Mouse (Mus musculus): ENCODE measurements around the gene Ncam1. TPM values are rescaled to one million over a fixed set of nuclear protein-coding genes. Genes with fewer than 3 reads are reported as not detected.

Gene Ncam1
- total RNA-seq, 4 experiments from 2014 or later: 275 to 300 (median 286) TPM

- DNase-seq (ENCODE audit: low spot score in 2 of 2): no peak
Observed at GRCm38 (mm10) chr9:49679270-49679669, 119.5 kb downstream of the Ncam1 start.

DNA sequence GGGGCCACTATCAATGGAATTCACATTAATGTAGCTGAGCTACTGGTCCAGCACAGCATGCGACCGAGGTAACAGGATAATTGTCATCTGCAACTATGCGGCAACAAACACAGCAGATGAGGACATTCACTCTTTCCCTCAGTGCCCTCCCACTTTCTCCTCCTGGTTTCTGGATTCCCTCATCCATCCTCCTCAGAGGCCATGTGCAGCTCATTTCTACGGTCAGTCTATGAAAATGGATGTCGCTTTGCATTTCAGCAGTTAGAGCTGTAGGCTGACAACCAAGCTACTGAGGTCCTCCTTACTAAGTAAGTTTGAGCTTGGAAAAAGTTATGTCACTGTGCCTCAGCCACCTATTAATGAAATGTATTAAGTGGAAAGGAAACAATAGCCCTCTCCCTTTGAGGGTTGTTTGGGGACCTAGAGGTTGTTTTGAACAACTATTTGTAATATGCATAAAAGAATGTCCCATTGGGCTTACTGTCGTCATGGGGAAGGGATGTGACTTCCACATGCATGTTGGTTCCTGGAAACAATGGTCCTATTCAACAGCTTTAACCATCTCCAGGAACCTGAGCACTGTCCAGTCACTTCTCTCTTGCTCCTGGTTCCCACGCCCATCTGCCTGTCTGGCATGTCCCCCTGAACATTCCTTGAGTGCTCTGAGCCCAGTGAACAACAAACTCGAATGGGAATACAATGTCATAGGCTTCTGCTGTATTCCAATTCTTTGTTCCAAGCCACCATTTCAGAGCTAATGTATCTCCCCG is 122.8 kb downstream of the Ncam1 start:
- no peak for DNase-seq (ENCODE audit: low spot score in 2 of 2)

- no peak for DNase-seq (ENCODE audit: low spot score in 2 of 2)
Observed at GRCm38 (mm10) chr9:49672646-49673199, 126.0 kb downstream of the Ncam1 start.

DNA sequence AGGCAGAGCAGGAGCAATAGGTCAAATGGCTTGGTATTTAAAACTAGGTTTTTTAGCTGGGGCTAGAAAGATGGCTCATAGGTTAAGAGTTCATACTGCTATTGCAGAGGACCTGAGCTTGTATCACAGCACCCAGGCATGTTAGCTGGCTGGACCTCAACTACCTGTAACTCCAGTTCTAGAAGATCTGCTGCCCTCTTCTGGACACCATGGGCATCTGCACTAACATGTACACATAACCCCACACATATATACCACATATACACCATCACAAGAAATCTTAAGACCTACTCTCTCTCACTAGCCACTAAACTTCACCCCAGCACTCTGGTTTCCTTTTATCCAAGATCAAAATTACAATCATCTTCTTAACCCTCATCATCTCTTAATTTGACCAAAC is 131.7 kb downstream of the Ncam1 start:
- DNase-seq (ENCODE audit: low spot score in 2 of 2): no peak

DNA sequence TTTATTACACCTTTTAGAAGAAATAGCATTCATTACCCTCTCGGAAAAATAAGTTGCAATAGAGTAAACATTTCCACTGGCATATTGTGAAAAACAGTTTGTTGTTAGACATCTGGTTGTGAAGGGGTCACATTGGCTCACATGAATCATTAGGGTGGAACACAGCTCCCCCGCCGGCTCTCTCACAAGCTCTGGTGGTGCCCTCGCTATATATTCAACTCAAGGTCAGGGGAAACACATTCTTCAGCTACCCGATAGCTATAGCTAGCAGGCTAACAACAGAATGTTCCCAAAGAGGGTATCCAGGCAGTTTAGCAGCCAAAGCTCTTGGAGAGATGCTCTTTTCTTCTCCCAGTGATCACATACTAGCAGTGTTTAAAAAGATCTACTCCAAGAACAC is 133.4 kb downstream of the Ncam1 start:
- DNase-seq (ENCODE audit: low spot score in 2 of 2): no peak

DNA sequence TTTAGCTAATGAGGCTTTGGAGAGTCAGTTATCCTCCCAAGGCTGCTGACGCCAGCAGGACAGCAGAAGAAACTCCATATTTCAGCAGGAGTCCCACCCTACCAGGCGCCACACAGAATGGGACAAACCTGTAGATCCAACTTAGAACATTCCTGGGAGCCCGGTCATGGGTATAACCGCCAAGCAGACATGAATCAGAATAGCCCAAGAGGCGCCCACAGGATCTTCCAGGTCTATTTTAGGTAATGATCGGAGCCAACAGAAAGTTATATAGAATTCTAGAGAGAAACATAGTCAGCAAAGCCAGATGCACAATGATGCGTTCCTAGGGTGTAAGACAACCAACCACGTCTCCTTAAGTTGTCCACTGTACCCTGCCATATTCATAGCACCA is 134.8 kb downstream of the Ncam1 start:
- DNase-seq (ENCODE audit: low spot score in 2 of 2): no peak

GRCm38 (mm10) chr9:49662958-49663926 is 135.5 kb downstream of the Ncam1 start:
- DNase-seq (ENCODE audit: low spot score in 2 of 2): no peak

GRCm38 (mm10) chr9:49661480-49661879 is 137.2 kb downstream of the Ncam1 start:
- DNase-seq (ENCODE audit: low spot score in 2 of 2): no peak

GRCm38 (mm10) chr9:49658381-49658856 is 140.3 kb downstream of the Ncam1 start:
- DNase-seq (ENCODE audit: low spot score in 2 of 2): peak in 1 of 2 experiments; percentile 61

- no peak for DNase-seq (ENCODE audit: low spot score in 2 of 2)
Observed at GRCm38 (mm10) chr9:49654470-49654869, 144.3 kb downstream of the Ncam1 start.

- DNase-seq (ENCODE audit: low spot score in 2 of 2): no peak
Observed at GRCm38 (mm10) chr9:49653478-49654245, 145.1 kb downstream of the Ncam1 start.

DNA sequence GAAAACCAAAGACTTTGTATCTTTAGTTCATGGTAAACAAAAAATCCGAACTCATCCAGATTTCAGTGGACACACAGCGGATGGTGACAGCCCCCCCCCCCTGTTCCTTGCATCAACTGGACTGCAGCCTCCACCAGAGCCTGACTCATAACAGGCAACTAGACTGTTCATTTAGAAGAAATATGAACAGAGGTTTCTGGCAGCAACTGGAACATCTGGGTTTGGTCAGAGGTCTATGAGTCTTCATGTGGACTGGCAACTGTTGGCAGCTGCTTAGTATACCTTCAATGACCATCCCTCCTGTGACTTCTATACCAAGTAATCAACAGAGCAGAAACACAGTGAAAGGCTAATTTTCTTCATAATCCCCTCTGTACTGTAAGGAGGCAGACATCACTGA is 154.4 kb downstream of the Ncam1 start:
- DNase-seq (ENCODE audit: low spot score in 2 of 2): no peak

- DNase-seq (ENCODE audit: low spot score in 2 of 2): no peak
Observed at GRCm38 (mm10) chr9:49640764-49641163, 158.0 kb downstream of the Ncam1 start.

DNA sequence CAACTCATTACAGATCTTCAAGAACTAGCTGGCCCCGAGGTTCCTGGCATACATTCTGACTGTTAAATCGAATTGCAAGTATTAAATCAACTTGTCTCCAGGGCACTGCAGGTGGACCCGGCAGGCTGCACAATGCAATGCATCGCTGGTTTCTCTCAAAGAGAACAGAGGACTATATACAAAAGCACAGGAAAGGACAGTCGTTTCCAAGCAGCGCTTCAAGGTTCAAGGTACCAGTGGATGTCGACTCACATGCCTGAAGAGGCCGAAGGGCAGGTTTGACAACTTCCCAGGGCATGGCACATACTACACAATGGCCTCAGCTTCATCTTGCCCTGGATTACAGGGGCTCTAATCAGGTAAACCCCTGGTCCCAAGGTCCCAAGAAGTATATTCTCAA is 158.6 kb downstream of the Ncam1 start:
- no peak for DNase-seq (ENCODE audit: low spot score in 2 of 2)

- no peak for DNase-seq (ENCODE audit: low spot score in 2 of 2)
Observed at GRCm38 (mm10) chr9:49637955-49638354, 160.8 kb downstream of the Ncam1 start.

DNA sequence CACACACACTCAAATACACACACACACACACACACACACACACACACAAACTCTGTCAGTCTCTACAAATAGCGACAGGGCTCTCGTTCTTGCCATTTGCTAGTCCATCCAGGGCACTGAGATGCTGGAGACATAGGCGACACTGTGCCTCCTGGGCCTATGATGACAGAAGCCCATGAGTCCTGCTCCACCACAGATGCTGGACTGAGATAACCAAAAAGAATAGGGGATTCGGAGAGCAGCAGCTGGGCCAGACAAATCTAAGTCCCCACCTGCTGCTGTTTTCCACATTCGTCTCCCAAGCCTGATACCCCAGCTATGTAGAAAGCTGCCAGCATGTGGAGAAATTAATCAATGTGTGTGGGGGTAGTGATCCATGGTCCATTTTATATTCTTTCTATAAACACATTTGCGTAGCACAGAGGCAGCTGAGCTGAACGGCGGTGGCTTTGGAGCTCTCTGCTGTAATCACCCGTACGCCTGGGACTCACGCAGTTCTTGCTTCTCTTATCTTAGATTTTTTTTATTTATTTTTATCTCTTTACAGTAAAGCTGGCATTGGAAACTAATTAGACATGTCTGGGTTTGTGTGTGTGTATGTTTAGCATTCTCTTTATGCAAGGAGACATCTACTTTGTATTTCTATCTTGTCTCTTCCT is 162.9 kb downstream of the Ncam1 start:
- DNase-seq (ENCODE audit: low spot score in 2 of 2): no peak

DNA sequence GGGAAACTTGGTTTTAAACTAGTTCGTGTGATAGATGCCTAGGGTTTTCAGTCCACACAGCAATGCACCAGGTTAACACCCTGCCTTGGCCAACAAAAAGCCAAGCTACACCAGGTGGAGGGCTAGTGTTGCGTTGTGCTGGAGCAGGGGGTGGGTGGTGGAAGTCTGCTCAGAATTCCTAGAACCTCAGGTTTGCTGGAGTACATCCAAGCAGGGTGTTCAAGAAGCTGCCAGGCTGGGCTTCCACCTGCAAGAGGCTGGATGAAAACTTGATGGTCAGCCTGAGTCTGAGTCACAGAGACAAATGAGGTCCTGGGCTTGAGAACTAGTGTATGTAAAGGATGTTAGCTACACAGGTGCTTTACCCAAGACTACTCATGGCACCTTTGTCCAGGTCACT is 166.1 kb downstream of the Ncam1 start:
- no peak for DNase-seq (ENCODE audit: low spot score in 2 of 2)

DNA sequence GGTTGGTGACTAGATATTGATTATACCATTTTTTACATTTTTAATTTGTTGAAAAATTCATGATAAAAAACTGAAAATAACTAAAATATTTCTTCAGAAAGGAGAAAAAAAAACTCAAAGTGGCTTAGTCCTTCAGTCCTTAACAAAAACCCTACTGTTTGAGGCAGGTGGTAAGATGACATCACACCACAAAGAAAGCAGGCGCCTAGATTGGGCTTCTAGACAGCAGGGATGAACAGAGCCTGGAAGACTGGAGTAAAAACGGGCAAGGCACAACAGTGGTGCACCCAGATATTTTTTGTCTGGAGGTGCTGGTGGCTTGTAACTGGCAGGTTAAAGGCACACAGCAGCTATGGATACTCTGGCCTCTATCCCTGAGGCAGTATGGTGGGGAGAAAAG is 168.4 kb downstream of the Ncam1 start:
- DNase-seq (ENCODE audit: low spot score in 2 of 2): no peak

DNA sequence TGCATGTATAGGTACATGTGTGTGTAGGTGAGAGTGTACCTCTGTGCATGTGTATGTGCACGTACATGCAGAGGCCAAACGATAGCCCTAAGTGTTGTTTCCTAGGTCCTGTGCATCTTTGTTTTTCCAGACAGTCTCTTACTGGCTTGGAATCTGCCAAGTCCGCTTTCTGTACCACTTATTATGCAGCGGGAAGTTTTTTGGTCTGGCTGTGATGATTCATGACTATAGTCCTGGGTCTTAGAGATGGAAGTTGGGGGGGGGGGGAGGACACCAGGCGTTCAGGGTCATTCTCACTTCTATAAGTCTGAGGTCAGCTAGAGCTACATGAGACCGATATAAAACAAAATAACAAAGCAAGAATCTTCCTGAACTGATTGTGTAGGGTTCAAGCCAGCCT is 173.8 kb downstream of the Ncam1 start:
- DNase-seq (ENCODE audit: low spot score in 2 of 2): no peak

DNA sequence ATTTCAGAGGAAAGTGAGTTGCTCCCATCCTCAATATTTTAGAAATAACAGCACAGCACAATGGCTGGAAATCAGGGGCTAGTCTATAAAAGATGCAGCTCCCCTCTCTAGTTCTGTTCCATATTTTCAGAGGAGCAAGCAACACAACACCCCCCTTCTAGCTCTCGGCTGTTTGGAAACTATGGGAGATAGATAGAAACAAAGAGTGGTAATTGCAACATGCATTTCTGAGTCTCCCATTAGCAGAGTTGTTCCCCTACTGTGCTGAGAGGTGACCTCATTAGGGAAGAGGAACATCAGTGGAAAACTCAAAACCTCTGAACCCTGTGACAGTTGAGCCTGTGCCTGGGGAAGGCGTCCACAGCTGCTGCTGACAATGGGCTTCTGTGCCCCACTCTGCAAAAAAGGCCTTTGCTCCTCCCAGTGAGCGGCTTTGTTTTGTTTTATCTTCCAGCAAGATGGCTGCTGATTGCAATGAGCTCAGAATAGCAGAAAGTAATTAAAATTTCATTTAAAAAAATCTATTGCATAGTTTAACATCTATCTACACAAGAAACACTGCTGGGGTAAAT is 174.7 kb downstream of the Ncam1 start:
- DNase-seq (ENCODE audit: low spot score in 2 of 2): peak in 1 of 2 experiments; percentile 57
